Mouse (Mus musculus) cerebellum, adult 2 months (tissue): Measurements from ENCODE around the gene Pck1.

ENCODE experiments used
- CTCF ChIP-seq: fragments of 200-500 bp; IDR thresholded peaks from 2 replicates; pipeline ENCODE4 v1.5.1; 2011; ENCODE audit warnings: low read depth, mild to moderate bottlenecking, control low read depth, low read length, moderate library complexity, borderline replicate concordance; ENCODE audit not compliant: insufficient read depth
- POLR2A ChIP-seq: fragments of 200-500 bp; IDR thresholded peaks from 2 replicates; pipeline ENCODE4 v1.6.1; 2011; ENCODE audit warnings: low read length, control low read depth, borderline replicate concordance; ENCODE audit not compliant: insufficient read depth

GRCm38 (mm10) chr2:173157871-173158270 lies 5.0 kb downstream of the Pck1 start:
- TF ChIP-seq CTCF (no peak), POLR2A (no peak)
